Mouse (Mus musculus) neural tube, embryonic 14.5 days (tissue): ENCODE measurements around the gene Ush2a. TPM values are rescaled to one million over a fixed set of nuclear protein-coding genes. Genes with fewer than 3 reads are reported as not detected.

Experiments used
- ATAC-seq: fragments of 200-750 bp; cut with Nextera tagmentation; 2 replicates; pipeline ENCODE4 v1.8.0; 2017; ENCODE audit warnings: low read depth, mild to moderate bottlenecking, moderate TSS enrichment, moderate library complexity
- H3K27ac ChIP-seq: fragments of 300-500 bp; sonication (generic); 2 replicates; pipeline ENCODE4 v1.5.1; 2014; ENCODE audit warnings: low read depth, mild to moderate bottlenecking, control low read depth, low read length, moderate library complexity, mixed read lengths
- H3K27me3 ChIP-seq: fragments of 300-500 bp; sonication (generic); 2 replicates; pipeline ENCODE4 v1.6.1; 2014; ENCODE audit warnings: low read length; ENCODE audit not compliant: control insufficient read depth, insufficient read depth
- H3K36me3 ChIP-seq: fragments of 300-500 bp; sonication (generic); 2 replicates; pipeline ENCODE4 v1.6.1; 2014; ENCODE audit warnings: low read length, mixed read lengths; ENCODE audit not compliant: control insufficient read depth, insufficient read depth
- H3K4me1 ChIP-seq: fragments of 300-500 bp; sonication (generic); 2 replicates; pipeline ENCODE4 v1.6.1; 2014; ENCODE audit warnings: low read length; ENCODE audit not compliant: control insufficient read depth, insufficient read depth
- H3K4me2 ChIP-seq: fragments of 300-500 bp; sonication (generic); 2 replicates; pipeline ENCODE4 v1.6.1; 2014; ENCODE audit warnings: mild to moderate bottlenecking, low read depth, low read length, control low read depth
- H3K4me3 ChIP-seq: fragments of 300-500 bp; sonication (generic); 2 replicates; pipeline ENCODE4 v1.5.1; 2014; ENCODE audit warnings: low read depth, low read length, control low read depth, mixed read lengths
- H3K9ac ChIP-seq: fragments of 300-500 bp; sonication (generic); replicated peaks from 2 replicates; pipeline ENCODE4 v1.6.1; 2014; ENCODE audit warnings: low read depth, mild to moderate bottlenecking, control low read depth, low read length, mixed read lengths
- H3K9me3 ChIP-seq: fragments of 300-500 bp; sonication (generic); 2 replicates; pipeline ENCODE4 v1.6.1; 2016; ENCODE audit warnings: low read length; ENCODE audit not compliant: control insufficient read depth
- WGBS: fragments of 180-500 bp; shearing (Covaris S2); extraction: QIAGEN DNeasy Blood & Tissue Kit; methylation state at CpG from one replicate; pipeline ENCODE4 v1.1.7; 2014; 5-methylcytosine and 5-hydroxymethylcytosine counted together
- polyA plus RNA-seq: library from polyadenylated mRNA; unstranded; fragments of >200 nt; fragmentation: Nextera tagmentation; extraction: Ambion mirVana; gene quantifications from 2 replicates; pipeline ENCODE4 v1.2.1, GENCODE M21; 2014

The Ush2a gene
- polyA plus RNA-seq, 1 experiment from 2014 or later = 0.27 TPM

DNA sequence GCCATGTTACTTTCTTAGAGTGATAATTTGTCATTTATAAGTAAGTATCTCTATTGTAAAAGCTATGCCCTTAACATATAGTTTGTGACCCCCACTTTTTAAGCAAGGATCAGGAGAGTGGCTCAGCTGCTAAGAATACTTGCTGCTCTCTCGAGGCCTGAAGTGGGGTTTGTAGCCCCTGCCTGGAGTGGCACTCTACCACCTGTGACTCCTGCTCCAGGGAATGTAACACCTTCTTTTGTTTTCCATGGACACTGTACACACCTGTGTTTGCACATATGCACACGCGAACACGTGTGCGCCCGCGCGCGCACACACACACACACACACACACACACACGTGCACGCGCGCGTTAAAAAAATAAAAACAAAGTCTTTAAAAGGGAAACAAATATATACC, 424.5 kb downstream of the Ush2a start:
- H3K4me2 ChIP-seq = no peak overlapping the region
- no peak for ATAC-seq
- peaks cover 3% of the 10 kb centered on the region; the same call in 1 of the 2 replicates for H3K9me3 ChIP-seq
- no peaks in the 10 kb centered on the region for H3K4me1 ChIP-seq
- no peak overlapping the region for H3K9ac ChIP-seq
- no peak overlapping the region for H3K4me3 ChIP-seq
- no peaks in the 10 kb centered on the region for H3K36me3 ChIP-seq
- no peaks in the 10 kb centered on the region for H3K27me3 ChIP-seq
- no peak overlapping the region for H3K27ac ChIP-seq
- WGBS = 97% methylated on average over 14 of the region's 14 CpGs

DNA sequence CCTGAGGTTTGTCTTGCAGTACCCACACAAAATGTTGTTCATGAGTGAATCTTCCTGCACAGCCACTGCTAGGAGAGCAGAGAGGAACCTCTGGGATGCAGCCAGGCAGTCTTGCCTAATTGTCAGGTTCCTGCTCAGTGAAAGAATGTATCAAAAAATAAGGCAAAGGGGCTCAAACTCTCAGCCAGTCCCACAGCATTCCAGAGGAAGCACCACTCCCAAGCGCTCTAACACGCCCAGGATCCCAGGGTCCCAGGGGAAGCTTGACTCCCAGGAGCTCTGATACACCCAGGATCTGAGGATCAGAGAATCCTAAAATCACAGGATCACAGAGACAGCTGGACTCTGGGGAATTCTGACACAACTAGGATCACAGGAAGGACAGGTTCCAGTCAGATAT, 434.5 kb downstream of the Ush2a start:
- no peaks in the 10 kb centered on the region for H3K27me3 ChIP-seq
- H3K9ac ChIP-seq = no peak overlapping the region
- H3K4me2 ChIP-seq = no peak overlapping the region
- H3K36me3 ChIP-seq = no peaks in the 10 kb centered on the region
- no peak overlapping the region for H3K27ac ChIP-seq
- ATAC-seq = no peak
- 98% methylated on average over 2 of the region's 2 CpGs for WGBS
- no peak overlapping the region for H3K4me3 ChIP-seq
- no peaks in the 10 kb centered on the region; the same call in 1 of the 2 replicates for H3K9me3 ChIP-seq
- H3K4me1 ChIP-seq = no peaks in the 10 kb centered on the region

DNA sequence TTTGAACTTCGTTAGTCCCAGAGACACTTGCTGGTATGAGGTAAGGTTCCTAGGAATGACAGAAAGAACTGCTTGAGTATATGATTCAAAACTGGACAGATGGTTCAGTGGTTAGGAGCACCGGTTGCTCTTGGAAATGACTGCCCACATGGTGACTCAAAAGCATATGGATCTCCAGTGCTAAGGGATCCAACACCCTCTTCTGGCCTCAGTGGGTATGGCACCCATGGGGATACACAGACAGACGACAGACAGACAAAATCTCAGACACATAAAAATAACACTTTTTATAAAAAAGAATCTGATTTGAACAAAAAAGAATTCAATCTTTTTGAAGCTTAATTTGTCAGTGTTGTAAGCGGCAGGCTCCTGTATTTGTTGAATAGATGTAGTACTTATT, 446.4 kb downstream of the Ush2a start:
- H3K9me3 ChIP-seq = no peaks in the 10 kb centered on the region
- WGBS = 87% methylated on average over 4 of the region's 4 CpGs
- no peak for ATAC-seq
- H3K36me3 ChIP-seq = no peaks in the 10 kb centered on the region
- no peaks in the 10 kb centered on the region for H3K4me1 ChIP-seq
- H3K9ac ChIP-seq = no peak overlapping the region
- no peak overlapping the region for H3K27ac ChIP-seq
- H3K4me2 ChIP-seq = no peak overlapping the region
- H3K27me3 ChIP-seq = no peaks in the 10 kb centered on the region
- H3K4me3 ChIP-seq = no peak overlapping the region

DNA sequence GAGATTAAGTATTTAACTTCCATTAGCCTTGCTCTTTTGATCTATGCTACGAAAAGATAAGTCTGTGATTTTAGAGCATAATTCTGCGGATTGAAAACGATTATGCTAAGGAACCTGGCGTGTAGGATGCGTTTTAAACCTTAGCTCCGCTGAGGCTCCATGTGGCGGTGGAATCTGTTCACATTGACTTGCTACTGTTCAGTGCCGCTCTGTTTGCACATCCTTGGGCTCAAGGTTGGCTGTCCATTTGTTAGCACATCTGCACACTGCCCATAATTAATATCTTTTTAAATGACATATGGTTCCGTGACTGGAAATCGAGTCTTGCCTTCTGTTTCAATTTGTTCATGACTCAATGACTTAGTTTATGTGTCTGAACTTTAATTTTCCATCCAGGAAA, 446.9 kb downstream of the Ush2a start:
- Histone ChIP-seq H3K27ac (no peak overlapping the region), H3K36me3 (no peaks in the 10 kb centered on the region), H3K9me3 (no peaks in the 10 kb centered on the region), H3K4me1 (no peaks in the 10 kb centered on the region), H3K9ac (no peak overlapping the region), H3K4me3 (no peak overlapping the region), H3K4me2 (no peak overlapping the region), H3K27me3 (no peaks in the 10 kb centered on the region)
- ATAC-seq = no peak
- 93% methylated on average over 10 of the region's 10 CpGs for WGBS

DNA sequence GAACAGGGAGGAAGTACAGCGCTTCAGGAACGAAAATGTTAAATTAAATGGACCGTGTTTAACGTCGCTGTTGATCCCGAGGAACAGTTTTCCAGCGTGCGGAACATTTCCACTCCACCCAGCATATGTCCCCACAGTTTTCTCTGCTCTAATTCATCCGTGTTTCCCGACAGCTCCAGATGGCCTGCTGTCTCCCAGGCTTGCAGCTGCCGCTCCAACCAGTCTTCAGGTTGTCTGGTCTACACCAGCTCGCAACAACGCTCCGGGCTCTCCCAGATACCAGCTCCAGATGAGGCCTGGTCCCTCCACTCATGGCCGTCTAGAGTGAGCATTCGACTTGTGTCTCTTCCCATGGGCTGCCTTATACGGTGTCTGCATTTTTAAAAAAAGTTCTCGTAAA, 452.3 kb downstream of the Ush2a start:
- WGBS = 43% methylated on average over 18 of the region's 18 CpGs

DNA sequence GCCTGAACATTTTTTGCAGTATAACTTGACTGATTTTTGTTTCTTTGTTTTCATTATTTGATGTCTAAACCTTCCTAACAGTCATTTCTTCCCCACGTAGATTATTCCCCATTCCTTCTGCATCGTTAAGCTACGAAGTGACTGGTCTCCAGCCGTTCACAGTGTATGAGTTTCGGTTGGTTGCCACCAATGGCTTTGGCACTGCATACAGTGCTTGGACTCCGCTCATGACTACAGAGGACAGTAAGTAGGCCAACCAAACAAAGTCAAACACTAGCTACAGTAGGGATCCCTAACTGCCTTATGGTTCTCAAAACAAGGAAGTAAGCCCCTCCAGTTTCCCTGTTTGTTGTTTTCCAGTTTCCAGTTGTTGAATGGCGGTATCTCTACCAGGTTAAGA, 453.1 kb downstream of the Ush2a start:
- no peak overlapping the region for H3K9ac ChIP-seq
- H3K36me3 ChIP-seq = no peaks in the 10 kb centered on the region
- no peak overlapping the region for H3K27ac ChIP-seq
- H3K4me3 ChIP-seq = no peak overlapping the region
- ATAC-seq = no peak
- no peaks in the 10 kb centered on the region for H3K9me3 ChIP-seq
- WGBS = 73% methylated on average over 7 of the region's 7 CpGs
- no peaks in the 10 kb centered on the region for H3K4me1 ChIP-seq
- no peak overlapping the region for H3K4me2 ChIP-seq
- no peaks in the 10 kb centered on the region for H3K27me3 ChIP-seq

More for the DNA sequence above, 452.3 kb downstream of the Ush2a start:
- Histone ChIP-seq H3K27me3 (no peaks in the 10 kb centered on the region), H3K36me3 (no peaks in the 10 kb centered on the region), H3K9me3 (no peaks in the 10 kb centered on the region), H3K4me1 (no peaks in the 10 kb centered on the region), H3K9ac (no peak overlapping the region), H3K4me2 (0 out of 2 replicates have a peak overlapping the region, but pooled peaks have one; percentile 6), H3K4me3 (no peak overlapping the region), H3K27ac (no peak overlapping the region)
- ATAC-seq = peak; percentile 56; the same call in 1 of the 2 replicates

DNA sequence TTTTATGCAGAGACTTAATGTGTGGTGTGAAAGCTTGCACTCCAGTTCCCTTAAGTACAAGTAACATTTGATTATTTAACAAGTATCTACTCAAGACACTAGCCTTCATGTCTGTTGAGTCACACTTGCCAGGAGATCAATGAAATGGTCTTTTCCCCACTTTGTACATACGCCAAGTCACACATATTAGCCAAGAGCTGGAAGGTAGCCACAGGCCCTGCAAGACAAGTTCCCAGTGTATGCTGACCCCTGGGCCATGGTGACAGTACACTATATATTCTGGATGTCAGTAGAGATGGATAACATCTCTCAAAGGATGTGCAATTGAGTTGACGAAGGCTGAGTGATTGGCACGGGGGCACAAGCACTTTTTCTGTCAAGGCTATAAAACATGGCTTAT, 455.1 kb downstream of the Ush2a start:
- Histone ChIP-seq H3K36me3 (no peaks in the 10 kb centered on the region), H3K4me2 (no peak overlapping the region), H3K4me3 (no peak overlapping the region), H3K9me3 (no peaks in the 10 kb centered on the region), H3K9ac (no peak overlapping the region), H3K27ac (no peak overlapping the region), H3K27me3 (no peaks in the 10 kb centered on the region), H3K4me1 (no peaks in the 10 kb centered on the region)
- no peak for ATAC-seq
- 72% methylated on average over 3 of the region's 3 CpGs for WGBS

DNA sequence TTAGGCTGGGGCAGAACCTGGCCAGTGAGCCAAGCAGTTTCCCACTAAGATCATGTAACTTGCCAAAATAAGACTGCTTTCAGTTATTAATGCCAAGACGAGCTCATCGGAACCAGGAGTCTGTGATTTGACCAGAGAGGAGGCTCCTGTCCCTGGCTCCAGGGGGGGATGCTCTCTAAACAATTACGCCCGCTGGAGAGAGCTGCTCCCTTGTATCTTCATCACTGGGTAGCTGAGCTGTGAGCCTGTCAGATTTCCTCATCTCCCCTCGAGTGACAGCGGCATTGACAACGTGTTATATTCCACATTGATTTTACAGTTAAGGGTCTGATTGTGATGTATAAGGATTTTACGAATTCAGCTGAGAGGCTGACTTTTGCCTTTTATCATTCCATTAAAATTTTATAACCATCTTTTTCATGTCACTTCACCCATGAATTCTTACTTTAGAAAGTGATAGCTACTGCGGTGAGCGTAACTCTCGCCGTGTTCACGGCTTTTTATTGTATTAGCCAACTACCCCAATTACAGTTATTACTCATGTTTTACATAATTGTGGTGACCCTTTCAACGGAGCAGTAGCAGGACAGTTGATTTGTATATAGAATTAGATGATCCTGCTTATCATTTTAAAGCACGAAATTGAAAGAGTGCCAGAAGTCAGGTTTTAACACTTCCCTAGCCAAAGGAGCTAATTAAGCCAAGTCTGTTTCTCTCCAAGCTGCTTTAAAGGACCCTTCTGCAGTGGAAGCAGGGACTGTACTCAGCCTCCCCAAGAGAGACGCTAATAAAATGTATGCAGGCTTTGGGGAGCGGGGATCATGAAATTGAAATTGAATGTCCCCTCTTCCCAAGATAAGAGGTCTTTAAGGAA, 463.5 kb downstream of the Ush2a start:
- H3K9me3 ChIP-seq = no peaks in the 10 kb centered on the region
- no peak overlapping the region; the same call in 1 of the 2 replicates for H3K27ac ChIP-seq
- H3K36me3 ChIP-seq = no peaks in the 10 kb centered on the region
- ATAC-seq = no peak
- no peaks in the 10 kb centered on the region for H3K27me3 ChIP-seq
- H3K4me1 ChIP-seq = peaks cover 5% of the 10 kb centered on the region; the same call in 1 of the 2 replicates
- WGBS = 55% methylated on average over 17 of the region's 17 CpGs
- no peak overlapping the region for H3K9ac ChIP-seq
- no peak overlapping the region for H3K4me3 ChIP-seq
- peak overlapping the region; percentile 11; the same call in 1 of the 2 replicates for H3K4me2 ChIP-seq

DNA sequence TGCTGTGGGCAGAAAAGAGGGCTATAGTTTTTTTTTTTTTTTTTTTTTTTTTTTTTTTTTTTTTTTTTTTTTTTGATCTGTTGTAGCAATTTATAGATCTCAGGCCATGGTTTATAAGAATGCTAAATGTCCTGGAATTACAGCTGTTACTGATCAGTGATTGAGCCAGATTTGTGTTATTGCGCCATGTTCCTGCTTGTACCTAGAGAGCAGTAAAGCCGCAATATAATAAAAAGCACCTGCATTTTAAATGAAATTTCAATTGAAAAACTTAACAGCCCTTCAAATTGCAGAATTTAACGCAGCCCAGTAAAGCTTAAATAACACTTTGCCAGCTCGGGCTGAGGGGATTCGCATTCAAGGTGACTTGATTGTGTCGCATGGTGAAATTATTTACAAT, 465.1 kb downstream of the Ush2a start:
- H3K27ac ChIP-seq = no peak overlapping the region

More for the DNA sequence above, 465.1 kb downstream of the Ush2a start:
- no peak overlapping the region for H3K4me2 ChIP-seq
- H3K36me3 ChIP-seq = no peaks in the 10 kb centered on the region
- no peak overlapping the region for H3K4me3 ChIP-seq
- H3K9ac ChIP-seq = no peak overlapping the region
- 33% methylated on average over 6 of the region's 6 CpGs for WGBS
- no peaks in the 10 kb centered on the region for H3K9me3 ChIP-seq
- H3K4me1 ChIP-seq = peaks cover 5% of the 10 kb centered on the region; the same call in 1 of the 2 replicates
- no peak for ATAC-seq
- no peaks in the 10 kb centered on the region for H3K27me3 ChIP-seq
